Mouse (Mus musculus) cortical plate, adult 2 months (tissue): ENCODE data around the gene Kiss1r. TPM values are rescaled to one million over a fixed set of nuclear protein-coding genes. Genes with fewer than 3 reads are reported as not detected.

Experiments used
- H3K27ac ChIP-seq: fragments of 200-500 bp; 2 replicates; pipeline ENCODE4 v1.5.1; 2012; ENCODE audit warnings: low read length, control low read depth, inconsistent platforms; ENCODE audit not compliant: insufficient read depth
- H3K4me1 ChIP-seq: fragments of 200-500 bp; 2 replicates; pipeline ENCODE4 v1.6.1; 2011; ENCODE audit warnings: low read length; ENCODE audit not compliant: control insufficient read depth, insufficient read depth
- H3K4me3 ChIP-seq: fragments of 200-500 bp; 2 replicates; pipeline ENCODE4 v1.5.1; 2011; ENCODE audit warnings: mild to moderate bottlenecking, low read length, control low read depth; ENCODE audit not compliant: insufficient read depth
- CTCF ChIP-seq: fragments of 200-500 bp; IDR thresholded peaks from 2 replicates; pipeline ENCODE4 v1.5.1; 2011; ENCODE audit warnings: mild to moderate bottlenecking, control low read depth, low read length; ENCODE audit not compliant: insufficient read depth; ENCODE audit errors: extremely low read depth
- POLR2A ChIP-seq: fragments of 200-500 bp; IDR thresholded peaks from 2 replicates; pipeline ENCODE4 v1.6.1; 2011; ENCODE audit warnings: mild to moderate bottlenecking, low read length, control low read depth; ENCODE audit not compliant: insufficient read depth; ENCODE audit errors: extremely low read depth
- polyA plus RNA-seq: library from polyadenylated mRNA; depleted of rRNA; stranded (reverse); fragments of >200 nt; gene quantifications from 2 replicates; pipeline ENCODE4 v1.2.3, GENCODE M21; 2012; rRNA removed

Kiss1r gene
- polyA plus RNA-seq, 1 experiment = 12.5 TPM

GRCm38 (mm10) chr10:79968181-79968580, 51.4 kb downstream of the Kiss1r start:
- Histone ChIP-seq H3K27ac (no peak overlapping the region), H3K4me3 (no peak overlapping the region), H3K4me1 (no peaks in the 10 kb centered on the region)
- no peak for TF ChIP-seq POLR2A
- TF ChIP-seq CTCF = no peak

GRCm38 (mm10) chr10:79969124-79969568, 52.4 kb downstream of the Kiss1r start:
- Histone ChIP-seq H3K4me3 (no peak overlapping the region), H3K4me1 (no peaks in the 10 kb centered on the region), H3K27ac (no peak overlapping the region)
- no peak for TF ChIP-seq CTCF
- no peak for TF ChIP-seq POLR2A

DNA sequence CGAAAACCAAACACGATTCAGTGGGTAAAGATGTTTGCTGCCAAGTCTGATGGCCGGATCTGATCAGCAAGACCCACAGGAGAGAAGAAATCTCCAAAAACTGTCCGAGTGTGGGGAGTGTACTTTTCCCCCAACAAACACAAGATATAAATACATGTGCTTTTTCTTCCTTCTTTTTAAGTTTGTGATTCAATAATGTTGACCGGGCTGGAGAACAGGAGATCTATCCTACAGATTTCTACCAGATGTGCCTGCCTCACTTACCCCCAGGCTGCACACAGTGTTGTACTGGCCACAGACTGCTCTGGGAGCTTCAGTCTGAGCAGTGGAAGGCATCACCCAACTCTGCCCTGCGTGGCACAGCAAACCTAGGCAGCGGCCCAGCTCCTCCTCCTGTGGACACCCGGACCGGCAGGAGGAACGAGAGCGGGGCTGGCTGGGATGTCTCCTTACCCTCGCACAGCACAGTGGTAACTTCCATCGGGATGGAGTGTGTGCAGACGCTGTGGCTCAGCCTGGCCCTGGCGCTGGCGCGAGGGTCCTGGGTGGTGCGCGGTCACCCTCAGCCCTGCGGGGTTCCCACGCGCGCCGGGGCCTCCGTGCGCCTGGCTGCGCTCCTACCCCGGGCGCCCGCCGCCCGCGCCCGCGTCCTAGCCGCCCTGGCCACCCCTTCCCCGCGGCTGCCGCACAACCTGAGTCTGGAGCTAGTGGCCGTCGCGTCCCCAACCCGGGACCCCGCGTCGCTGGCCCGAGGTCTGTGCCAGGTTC, 53.8 kb downstream of the Kiss1r start, which contains the start of gene Grin3b:
Grin3b (plus strand) TSS at position 301 of the 768 bp plus-strand sequence.
- Histone ChIP-seq H3K27ac (no peak within 1 kb of the TSS), H3K4me3 (no peak within 1 kb of the TSS), H3K4me1 (no peaks in the 10 kb centered on the region)
- no peak for TF ChIP-seq POLR2A
- TF ChIP-seq CTCF = no peak

DNA sequence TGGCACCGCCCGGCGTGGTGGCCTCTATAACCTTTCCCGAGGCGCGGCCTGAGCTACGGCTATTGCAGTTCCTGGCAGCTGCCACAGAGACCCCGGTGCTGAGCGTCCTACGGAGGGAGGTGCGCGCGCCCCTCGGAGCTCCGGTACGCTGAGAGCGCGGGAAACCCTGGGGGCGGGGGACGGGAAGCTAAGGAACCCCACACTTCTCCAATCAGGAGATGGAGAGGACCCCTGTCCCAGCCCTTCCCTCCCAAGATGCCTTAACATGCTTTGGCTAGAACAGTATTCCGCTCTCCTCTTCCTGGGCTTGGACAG, 54.4 kb downstream of the Kiss1r start:
- no peaks in the 10 kb centered on the region for H3K4me1 ChIP-seq
- H3K4me3 ChIP-seq = no peak overlapping the region
- no peak for TF ChIP-seq CTCF
- TF ChIP-seq POLR2A = no peak
- no peak overlapping the region for H3K27ac ChIP-seq

Other genes starting within 250 kb of the Kiss1r start
- gene Tpgs1, start 247.6 kb upstream of the Kiss1r start, polyA plus RNA-seq = 87.5 and 88.2 TPM in 2 replicates
- 110 TPM in 2 replicates for gene Cdc34, start 234.8 kb upstream of the Kiss1r start, polyA plus RNA-seq
- 1.1 and 1.4 TPM in 2 replicates for gene Gzmm, start 228.0 kb upstream of the Kiss1r start, polyA plus RNA-seq
- 1,018 and 1,074 TPM in 2 replicates for gene Bsg, start 212.5 kb upstream of the Kiss1r start, polyA plus RNA-seq
- 123 and 128 TPM in 2 replicates for gene Hcn2, start 200.3 kb upstream of the Kiss1r start, polyA plus RNA-seq
- 51.6 and 54.9 TPM in 2 replicates for gene Polrmt, start 170.4 kb upstream of the Kiss1r start, polyA plus RNA-seq
- gene Fgf22, start 161.9 kb upstream of the Kiss1r start, polyA plus RNA-seq = 6.5 and 9.7 TPM in 2 replicates
- 157 TPM in 2 replicates for gene Rnf126, start 150.0 kb upstream of the Kiss1r start, polyA plus RNA-seq
- 5.7 and 5.9 TPM in 2 replicates for gene Fstl3, start 139.7 kb upstream of the Kiss1r start, polyA plus RNA-seq
- 1.4 and 2.1 TPM in 2 replicates for gene Prss57, start 126.0 kb upstream of the Kiss1r start, polyA plus RNA-seq
- gene Palm, start 123.4 kb upstream of the Kiss1r start, polyA plus RNA-seq = 294 and 331 TPM in 2 replicates
- 0.13 and 0.21 TPM in 2 replicates for gene Misp, start 96.0 kb upstream of the Kiss1r start, polyA plus RNA-seq
- 53.3 and 54.1 TPM in 2 replicates for gene Ptbp1, start 62.5 kb upstream of the Kiss1r start, polyA plus RNA-seq
- 4.3 and 5.2 TPM in 2 replicates for gene Prtn3, start 42.5 kb upstream of the Kiss1r start, polyA plus RNA-seq
- gene Plppr3, start 42.3 kb upstream of the Kiss1r start, polyA plus RNA-seq = 79.9 and 80.5 TPM in 2 replicates
- not detected in 2 replicates for gene Elane, start 30.7 kb upstream of the Kiss1r start, polyA plus RNA-seq
- 0.40 and 1.6 TPM in 2 replicates for gene Cfd, start 26.1 kb upstream of the Kiss1r start, polyA plus RNA-seq
- gene Med16, start 8.0 kb upstream of the Kiss1r start, polyA plus RNA-seq = 64.8 and 68.2 TPM in 2 replicates
- gene Gm26602, start 6.1 kb upstream of the Kiss1r start, polyA plus RNA-seq = not detected in 2 replicates
- 425 TPM in 2 replicates for gene R3hdm4, start 4.2 kb downstream of the Kiss1r start, polyA plus RNA-seq
- gene Arid3a, start 10.1 kb downstream of the Kiss1r start, polyA plus RNA-seq = 3.1 and 3.2 TPM in 2 replicates
- gene Wdr18, start 43.2 kb downstream of the Kiss1r start, polyA plus RNA-seq = 60.9 and 63.2 TPM in 2 replicates
- 0.21 and 0.40 TPM in 2 replicates for gene Grin3b, start 53.7 kb downstream of the Kiss1r start, polyA plus RNA-seq
- 168 and 183 TPM in 2 replicates for gene Tmem259, start 67.4 kb downstream of the Kiss1r start, polyA plus RNA-seq
- gene Cnn2, start 71.6 kb downstream of the Kiss1r start, polyA plus RNA-seq = 8.0 and 9.0 TPM in 2 replicates
- gene Abca7, start 79.5 kb downstream of the Kiss1r start, polyA plus RNA-seq = 10.9 and 11.5 TPM in 2 replicates
- gene Arhgap45, start 99.7 kb downstream of the Kiss1r start, polyA plus RNA-seq = 6.6 and 7.2 TPM in 2 replicates
- gene Polr2e, start 122.8 kb downstream of the Kiss1r start, polyA plus RNA-seq = 236 and 245 TPM in 2 replicates
- 890 and 934 TPM in 2 replicates for gene Gpx4, start 130.2 kb downstream of the Kiss1r start, polyA plus RNA-seq
- gene Sbno2, start 188.6 kb downstream of the Kiss1r start, polyA plus RNA-seq = 22.9 and 24.4 TPM in 2 replicates
- 91.8 and 94.2 TPM in 2 replicates for gene Stk11, start 198.8 kb downstream of the Kiss1r start, polyA plus RNA-seq
- gene Atp5d, start 221.7 kb downstream of the Kiss1r start, polyA plus RNA-seq = 620 and 641 TPM in 2 replicates
- 274 and 285 TPM in 2 replicates for gene Cbarp, start 223.9 kb downstream of the Kiss1r start, polyA plus RNA-seq
- 26.6 and 33.8 TPM in 2 replicates for gene Midn, start 231.3 kb downstream of the Kiss1r start, polyA plus RNA-seq
- gene Cirbp, start 249.0 kb downstream of the Kiss1r start, polyA plus RNA-seq = 150 and 180 TPM in 2 replicates